Mouse (Mus musculus) hematopoietic stem cell, adult 5-6 weeks (primary cell): ENCODE data around the gene E2f8. TPM values are rescaled to one million over a fixed set of nuclear protein-coding genes. Genes with fewer than 3 reads are reported as not detected.

ENCODE experiments used
- ATAC-seq, 2 experiments: fragments of 125-278 bp in 1 of 2; replicated peaks in 1 of 2; 2 replicates each; pipeline ENCODE4 v1.8.0; 2016 to 2017; ENCODE audit warnings: inconsistent platforms in 2 of 2, mild to moderate bottlenecking in 2 of 2, moderate number of reproducible peaks in 2 of 2, low read depth in 1 of 2, moderate TSS enrichment in 1 of 2; ENCODE audit not compliant: low FRiP score in 2 of 2, poor library complexity in 2 of 2, severe bottlenecking in 2 of 2, insufficient read depth in 1 of 2, low TSS enrichment in 1 of 2
- total RNA-seq: library from RNA; stranded (forward); fragments of 172-1452, 232-1000 nt; gene quantifications from 2 replicates; pipeline ENCODE4 v1.2.3, GENCODE M21; 2017

E2f8 gene
- total RNA-seq, 1 experiment from 2014 or later: 20.5 TPM

GRCm38 (mm10) chr7:48896051-48896450 lies 14.7 kb upstream of the E2f8 start:
- ATAC-seq: no peak

DNA sequence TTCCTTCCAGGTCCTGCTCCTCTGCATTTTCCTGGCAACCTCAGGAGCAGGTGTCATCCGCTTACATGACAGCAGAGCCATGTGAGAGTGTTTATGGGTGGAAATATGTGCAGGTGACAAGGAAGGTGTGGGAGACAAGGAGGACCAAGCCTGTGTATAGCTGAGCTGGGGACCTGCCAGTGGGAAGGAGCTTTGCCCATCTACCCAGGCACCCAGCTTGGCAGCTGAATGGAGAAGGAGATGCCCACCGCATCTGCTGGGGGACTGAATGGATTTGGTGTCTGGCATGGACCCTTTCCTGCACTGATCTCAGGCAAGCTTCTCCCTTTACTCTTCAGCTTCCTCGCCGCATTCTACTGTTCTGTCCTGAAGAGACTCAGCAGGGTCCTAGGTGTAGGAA lies 14.1 kb upstream of the E2f8 start:
- no peak for ATAC-seq

GRCm38 (mm10) chr7:48894763-48895162 lies 13.4 kb upstream of the E2f8 start:
- ATAC-seq: no peak

GRCm38 (mm10) chr7:48894152-48894551 lies 12.8 kb upstream of the E2f8 start:
- ATAC-seq: peak in 1 of 2 experiments; percentile 59; a peak in 1 of 4 replicates

DNA sequence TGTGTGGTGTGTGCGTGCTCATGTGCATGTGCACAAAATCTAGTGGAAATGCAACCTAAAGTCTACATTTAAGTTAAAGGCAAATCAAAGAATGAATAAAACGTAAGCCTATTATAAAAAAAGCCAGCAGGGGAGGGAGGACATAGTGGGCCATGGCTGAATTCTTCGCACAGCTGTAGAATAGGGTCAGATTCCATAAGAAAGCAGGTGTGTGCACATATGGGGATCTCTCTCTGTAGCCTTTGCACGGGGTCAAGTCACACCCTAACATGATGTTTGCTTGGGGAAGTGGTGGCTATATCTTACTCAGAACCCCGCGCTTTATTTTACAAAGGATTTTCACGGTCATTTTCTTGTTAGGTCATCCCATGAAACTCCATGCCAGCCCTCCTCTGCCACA lies 11.7 kb upstream of the E2f8 start:
- ATAC-seq: no peak

- no peak for ATAC-seq
These were observed 9.6 kb upstream of the E2f8 start for GRCm38 (mm10) chr7:48891029-48891428.

- no peak for ATAC-seq
These were observed 7.4 kb upstream of the E2f8 start for GRCm38 (mm10) chr7:48888751-48889150.

DNA sequence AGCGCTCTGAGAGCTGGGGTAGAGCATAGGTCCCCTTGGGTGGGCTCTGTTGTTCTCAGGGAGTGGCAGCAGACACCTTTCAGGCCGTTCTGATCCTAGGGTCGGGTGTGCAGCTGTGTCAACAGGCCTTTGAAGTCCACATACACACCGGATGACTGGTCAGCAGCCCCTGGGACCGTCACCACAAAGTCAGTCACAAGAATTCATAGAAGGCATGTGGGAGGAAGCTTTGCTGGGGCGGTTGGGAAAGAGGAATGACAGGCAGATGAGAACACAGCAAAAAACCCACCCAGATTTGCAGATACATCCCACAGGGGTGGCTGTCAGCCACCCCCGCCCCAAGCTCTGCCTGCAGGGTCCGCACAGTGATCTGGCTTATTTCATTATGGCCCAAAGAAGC lies 6.6 kb upstream of the E2f8 start:
- ATAC-seq: no peak

GRCm38 (mm10) chr7:48884266-48884611 lies 2.8 kb upstream of the E2f8 start:
- no peak for ATAC-seq

DNA sequence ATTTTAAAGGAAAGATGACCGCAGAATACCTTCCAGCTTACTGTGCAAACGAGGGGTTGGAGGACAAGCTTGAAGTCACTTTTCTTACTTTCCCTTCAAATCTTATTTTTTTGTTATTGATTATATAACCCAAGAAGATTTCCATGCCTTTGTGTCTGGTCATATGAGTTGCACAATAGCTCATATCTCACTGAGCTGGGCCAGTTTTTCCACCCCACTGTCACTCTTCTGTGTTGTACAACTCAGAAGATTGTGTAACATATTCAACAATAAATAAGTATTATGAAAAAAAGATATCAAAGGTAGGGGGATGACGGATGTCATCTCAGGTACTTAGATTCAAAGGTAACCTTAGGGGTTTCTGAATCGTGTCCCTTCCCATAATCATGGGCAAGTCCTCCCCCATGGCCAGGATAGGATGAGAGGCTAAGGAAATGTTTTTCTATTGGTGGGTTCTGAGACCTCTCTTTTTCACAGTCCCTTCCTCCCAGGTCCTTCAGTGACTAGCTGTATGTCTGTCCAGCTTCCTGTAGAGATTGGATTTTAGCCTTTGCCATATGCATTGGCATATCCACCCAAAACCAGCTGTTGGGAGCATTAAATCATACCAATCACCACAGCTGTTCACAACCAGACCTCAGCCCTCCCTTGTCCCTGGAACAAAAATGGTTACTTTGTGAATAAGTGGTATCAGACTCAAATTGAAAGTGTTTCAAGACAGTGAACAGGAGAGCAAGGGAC lies 2.3 kb upstream of the E2f8 start:
- ATAC-seq: no peak

GRCm38 (mm10) chr7:48881971-48882609 lies 694 bp upstream of the E2f8 start:
- peak; percentile 56 to 70 for ATAC-seq

DNA sequence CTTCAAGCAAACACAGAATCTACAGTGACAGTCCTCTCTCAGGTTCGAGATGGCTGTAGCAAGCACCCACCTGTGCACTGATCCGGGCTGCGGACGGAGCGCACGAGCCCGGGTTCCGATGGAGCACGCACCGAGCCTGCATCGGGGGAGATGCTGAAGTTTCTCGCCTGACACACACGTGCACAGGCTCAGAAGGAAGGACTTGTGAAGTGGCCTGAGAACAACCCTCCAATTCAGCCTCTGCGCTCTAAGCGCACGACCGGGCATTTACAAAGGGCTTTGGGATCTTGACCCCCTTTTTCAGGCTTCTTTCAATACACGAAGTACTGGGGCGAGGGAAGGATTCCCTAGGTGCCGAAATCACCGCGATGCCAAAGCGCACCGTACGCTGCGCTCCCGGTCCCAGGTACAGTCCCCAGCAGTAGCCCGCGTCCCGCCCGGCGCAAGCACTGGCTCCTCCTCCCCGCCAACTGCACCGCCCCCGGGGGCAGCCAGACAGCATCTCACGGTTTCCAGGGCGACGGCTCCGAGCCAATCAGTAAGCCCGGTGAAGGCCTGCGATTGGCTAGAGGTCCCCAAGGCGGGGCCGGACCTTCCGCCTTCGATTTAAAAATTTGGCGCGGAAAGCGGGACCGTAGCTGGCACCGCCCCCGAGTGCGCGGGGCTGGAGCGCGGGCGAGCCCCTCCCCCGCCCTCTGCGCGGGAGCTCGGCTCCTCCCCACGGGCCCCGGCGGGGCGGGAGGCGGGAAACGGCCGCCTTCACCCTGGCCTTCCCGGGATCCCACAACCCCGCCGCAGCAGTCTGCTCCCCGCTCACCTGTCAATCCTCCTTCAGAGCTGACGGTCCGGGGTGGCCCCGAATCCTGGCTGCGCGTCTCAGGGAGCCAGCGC lies 560 bp downstream of the E2f8 start:
- ATAC-seq: peak; percentile 92 to 95

GRCm38 (mm10) chr7:48879574-48879973 lies 1.8 kb downstream of the E2f8 start:
- no peak for ATAC-seq

DNA sequence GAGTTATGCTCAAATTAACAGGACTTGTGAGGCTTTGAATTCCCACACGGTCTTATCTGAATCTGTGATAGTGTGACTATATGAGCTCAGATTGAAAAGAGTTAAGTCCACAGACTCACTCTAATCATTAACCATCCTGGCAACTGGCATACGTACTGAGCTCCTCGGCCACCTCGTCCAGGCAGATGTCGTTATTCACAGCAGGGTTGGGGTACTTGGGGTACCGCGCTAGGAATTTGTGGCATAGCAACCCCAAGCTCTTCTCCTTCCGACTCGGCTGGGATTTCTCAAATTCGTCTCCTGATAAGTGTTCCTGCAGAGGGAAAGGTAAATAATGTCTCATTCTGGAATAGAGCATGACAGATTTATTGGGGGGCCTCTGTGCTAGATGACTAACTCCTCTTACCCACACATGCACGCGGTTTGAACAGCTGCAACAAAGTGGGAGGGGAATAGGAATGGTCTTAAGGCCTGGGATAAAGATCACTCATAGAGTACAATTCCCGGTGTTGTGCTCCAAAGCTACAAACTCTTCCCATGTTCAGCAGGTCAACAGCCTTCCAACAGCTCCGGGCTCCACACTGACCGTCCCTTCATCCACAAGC lies 3.5 kb downstream of the E2f8 start:
- no peak for ATAC-seq

DNA sequence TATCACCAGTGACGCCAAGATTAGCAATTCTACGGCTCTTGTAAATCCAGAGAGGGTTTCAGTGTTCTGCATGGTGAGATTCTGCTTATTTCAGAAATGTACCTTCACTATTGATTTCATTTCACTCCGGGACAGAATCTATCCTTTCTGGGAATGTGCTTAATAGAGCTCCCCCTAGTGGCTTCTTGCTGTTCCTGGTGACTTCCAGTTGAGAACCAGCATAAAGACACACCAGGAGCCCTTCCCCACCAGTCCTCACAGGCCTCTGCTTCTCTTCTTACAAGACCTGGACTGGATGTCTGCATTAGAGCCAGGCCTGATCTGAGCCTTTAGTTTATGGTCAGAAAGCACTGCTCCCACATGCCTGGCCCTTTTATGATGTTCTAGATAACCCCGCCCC lies 4.9 kb downstream of the E2f8 start:
- peak; percentile 20 to 47; a peak in 2 of 4 replicates for ATAC-seq

- ATAC-seq: no peak
These were observed 6.3 kb downstream of the E2f8 start for GRCm38 (mm10) chr7:48875096-48875495.

DNA sequence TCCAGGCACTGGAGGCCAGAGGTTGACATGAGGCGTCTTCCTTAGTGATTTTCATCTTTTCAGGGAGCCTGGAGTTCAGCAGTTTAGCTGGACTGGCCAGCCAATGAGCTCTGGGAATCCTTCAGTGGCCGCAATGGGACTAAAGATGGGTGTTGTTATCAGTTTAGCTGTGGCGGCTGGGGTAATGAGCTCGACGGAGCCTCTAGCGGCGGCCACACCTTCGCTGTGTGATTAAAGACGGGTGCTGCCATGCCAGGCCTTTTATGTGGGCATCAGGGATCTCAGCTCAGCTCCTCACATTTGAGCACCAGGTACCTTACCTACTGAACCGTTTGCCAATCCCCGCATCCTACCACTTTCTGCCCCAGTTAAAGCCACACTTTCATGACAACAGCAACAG lies 10.1 kb downstream of the E2f8 start:
- ATAC-seq: no peak
